Mouse (Mus musculus) testis, postnatal 14 days (tissue): ENCODE measurements around the gene Atp13a2.

Source experiments
- DNase-seq: peaks from one replicate; pipeline ENCODE4 v3.0.0; 2021; ENCODE audit warnings: low spot score

Atp13a2 gene

DNA sequence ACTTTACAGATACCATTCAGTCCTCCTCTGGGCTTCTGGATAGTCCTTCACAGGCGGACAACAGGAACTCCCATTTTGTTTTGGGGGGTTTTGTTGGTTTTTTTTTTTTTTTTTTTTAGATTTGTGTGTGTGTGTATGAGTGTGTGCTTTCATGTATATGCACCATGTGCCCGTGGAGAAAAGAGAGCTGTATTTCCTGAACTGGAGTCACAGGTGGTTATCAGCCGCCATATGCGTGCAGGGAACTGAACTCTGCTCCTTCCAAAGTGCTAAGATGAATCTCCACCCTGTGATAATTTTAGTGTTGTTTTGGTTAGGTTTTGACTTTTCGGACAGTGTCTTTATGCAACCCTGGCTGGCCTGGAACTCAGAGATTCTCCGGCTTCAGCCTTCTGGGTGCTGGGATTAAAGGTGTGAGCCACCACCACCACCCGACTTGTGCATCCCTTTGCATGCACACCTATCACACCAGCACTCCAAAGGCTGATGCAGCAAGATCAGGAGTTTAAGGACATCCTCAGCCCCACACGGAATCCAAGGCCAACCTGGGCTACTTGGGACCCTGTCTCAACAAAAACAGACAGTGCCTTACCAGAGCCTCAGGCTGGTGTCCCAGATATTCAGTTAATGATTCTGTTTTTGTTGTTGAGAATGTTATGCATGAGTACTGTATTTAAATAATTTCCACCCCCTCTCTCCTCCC lies 24.3 kb upstream of the Atp13a2 start:
- DNase-seq, result no peak

- DNase-seq, result peak; percentile 47
Measured at GRCm38 (mm10) chr4:140962950-140963349, 23.7 kb upstream of the Atp13a2 start.

DNA sequence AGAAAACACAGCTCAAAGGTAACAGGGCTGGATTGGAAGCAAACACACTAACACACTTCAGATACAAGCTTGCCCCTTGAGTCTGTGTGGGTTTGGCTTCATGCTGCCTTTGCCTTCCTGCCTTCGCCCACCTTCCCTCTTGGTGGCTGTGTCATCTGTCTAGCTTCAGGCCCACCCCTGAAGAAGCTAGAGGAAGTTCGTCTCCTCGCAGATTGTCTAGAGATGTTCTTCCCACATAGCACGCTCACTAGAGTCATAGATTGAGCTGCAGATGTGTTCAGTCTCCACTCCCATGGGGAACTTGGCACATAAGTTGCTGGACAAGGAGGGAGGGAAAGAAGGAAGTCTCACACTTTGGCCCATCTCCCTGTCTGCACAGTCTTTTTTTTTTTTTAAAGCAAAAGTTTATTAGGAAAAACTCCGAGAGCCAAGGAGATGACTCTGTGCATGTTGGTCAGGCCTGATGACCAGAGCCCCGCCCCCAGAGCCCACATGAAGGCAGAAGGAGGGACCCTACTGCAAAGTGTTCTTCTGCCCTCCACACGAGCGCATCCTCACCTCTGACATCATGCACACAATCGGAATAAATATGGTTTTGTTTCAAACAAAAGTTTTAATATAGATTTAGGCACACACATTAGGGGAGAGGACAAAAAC lies 22.6 kb upstream of the Atp13a2 start:
- no peak for DNase-seq

GRCm38 (mm10) chr4:140964620-140965019 lies 22.1 kb upstream of the Atp13a2 start:
- peak; percentile 57 for DNase-seq

DNA sequence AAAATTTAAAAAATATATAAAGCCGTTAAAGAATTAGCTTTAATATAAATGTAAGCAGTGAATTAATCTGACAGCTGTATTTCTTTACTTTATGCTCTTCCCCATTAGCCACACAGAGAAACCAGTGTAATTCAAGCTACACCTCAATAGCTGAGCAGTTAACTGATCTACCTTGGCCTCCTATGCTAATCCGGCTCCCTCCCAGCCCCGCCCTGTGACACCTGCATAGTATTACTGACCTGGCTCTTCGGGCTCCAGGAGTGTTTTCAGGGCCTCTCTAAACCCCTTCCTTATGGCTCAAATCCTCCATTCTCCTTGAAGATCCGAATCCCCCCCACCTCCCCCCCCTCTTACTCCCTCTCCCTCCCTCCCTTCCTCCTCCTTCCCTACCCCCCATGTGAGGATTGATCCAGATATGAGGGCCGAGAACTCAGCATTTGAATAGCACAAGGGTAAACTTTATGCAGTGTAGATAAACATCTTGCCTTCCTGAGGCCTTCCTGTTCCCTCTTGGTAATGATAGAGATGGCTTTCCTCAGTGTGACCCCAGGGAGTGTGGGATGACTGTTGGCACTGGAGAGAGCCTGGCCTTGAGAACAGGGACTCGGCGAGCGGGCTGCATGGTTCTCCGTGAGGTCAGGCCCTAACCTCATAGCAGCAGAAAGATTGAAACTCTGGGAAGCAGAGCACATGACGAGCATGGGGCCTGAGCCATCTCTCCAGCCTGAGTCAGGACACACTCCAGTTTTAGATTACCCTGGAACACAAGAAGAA lies 19.1 kb upstream of the Atp13a2 start:
- DNase-seq, result peak; percentile 62

DNA sequence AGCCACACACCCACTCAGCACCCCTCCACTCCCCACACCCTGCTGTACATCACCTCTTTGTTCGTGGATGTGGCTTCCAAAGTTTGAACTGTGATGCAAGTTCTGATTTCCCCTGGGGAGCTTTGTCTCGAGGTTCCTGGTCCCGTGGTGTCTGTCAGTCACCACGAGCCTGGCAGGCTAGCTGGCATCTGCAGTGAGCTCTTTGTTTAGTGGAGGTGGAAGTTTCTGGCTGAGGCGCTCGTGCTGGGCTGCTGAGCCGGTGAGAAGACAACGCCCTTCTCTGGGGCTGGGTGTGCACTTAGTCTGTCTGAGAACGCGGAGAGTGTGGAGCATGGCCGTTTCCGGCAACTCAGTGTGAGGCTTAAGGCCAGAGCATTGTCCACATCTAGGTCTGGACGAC lies 15.0 kb upstream of the Atp13a2 start:
- DNase-seq, result no peak

GRCm38 (mm10) chr4:140974408-140974807 lies 12.3 kb upstream of the Atp13a2 start:
- DNase-seq, result no peak

DNA sequence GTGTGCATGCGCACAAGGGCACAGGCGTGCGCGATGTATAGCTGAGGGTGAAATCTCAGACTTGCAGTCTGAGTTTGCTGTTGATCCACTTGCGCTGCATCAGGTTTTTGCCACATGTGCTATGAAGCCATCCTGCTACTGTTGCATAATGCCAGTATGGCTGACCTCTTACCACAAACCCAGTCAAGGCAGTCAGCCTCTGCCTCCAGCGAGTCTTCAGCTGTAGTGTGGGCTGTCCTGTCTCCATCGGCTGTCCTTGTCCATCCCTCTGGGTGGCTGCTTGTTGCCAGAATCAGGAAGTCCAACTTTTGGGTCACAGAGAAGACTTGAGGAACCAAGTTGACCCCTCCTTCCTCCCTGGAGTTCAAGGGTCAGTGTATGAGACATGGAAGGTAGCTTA lies 11.3 kb upstream of the Atp13a2 start:
- no peak for DNase-seq

GRCm38 (mm10) chr4:140977278-140977677 lies 9.4 kb upstream of the Atp13a2 start:
- DNase-seq, result no peak

GRCm38 (mm10) chr4:140977886-140978692 lies 8.6 kb upstream of the Atp13a2 start:
- DNase-seq, result no peak

DNA sequence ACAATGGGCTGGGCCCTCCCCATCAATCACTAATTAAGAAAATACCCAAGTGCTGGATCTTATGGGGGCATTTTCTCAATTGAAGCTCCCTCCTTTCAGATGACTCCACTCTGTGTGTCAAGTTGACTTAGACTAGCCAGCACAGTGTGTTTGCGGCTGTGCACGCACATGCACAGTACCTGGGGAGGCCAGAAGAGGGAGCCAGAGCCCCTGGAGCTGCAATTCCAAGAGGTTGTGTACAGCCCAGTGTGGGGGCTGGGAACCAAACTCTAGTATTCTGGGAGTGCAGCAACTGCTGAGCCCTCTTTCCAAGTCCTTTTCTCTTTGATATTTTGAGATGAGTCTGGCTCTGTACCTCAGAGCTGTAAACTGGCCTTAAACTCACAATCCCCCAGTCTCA lies 5.1 kb upstream of the Atp13a2 start:
- peak; percentile 46 for DNase-seq

DNA sequence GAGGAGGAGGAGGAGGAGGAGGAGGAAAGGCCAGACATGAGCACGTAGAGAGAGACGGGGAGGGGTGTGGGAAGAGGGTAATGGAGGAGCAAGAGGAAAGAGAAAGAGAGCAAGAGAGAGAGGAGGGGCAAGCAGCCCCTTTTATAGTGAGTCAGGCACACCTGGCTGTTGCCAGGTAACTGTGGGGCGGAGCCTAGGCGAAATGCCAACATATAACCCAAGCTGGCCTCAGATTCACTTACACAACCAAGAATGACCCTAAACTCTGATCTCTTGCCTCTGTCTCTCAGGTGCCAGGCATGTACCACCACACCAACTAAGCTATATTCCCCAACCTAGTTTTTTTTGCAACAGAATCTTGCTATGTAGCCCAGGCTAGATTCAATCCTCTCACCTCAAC lies 3.9 kb upstream of the Atp13a2 start:
- no peak for DNase-seq

- peak; percentile 31 for DNase-seq
Measured at GRCm38 (mm10) chr4:140983442-140983841, 3.2 kb upstream of the Atp13a2 start.

- DNase-seq, result no peak
Measured at GRCm38 (mm10) chr4:140984544-140984943, 2.1 kb upstream of the Atp13a2 start.

DNA sequence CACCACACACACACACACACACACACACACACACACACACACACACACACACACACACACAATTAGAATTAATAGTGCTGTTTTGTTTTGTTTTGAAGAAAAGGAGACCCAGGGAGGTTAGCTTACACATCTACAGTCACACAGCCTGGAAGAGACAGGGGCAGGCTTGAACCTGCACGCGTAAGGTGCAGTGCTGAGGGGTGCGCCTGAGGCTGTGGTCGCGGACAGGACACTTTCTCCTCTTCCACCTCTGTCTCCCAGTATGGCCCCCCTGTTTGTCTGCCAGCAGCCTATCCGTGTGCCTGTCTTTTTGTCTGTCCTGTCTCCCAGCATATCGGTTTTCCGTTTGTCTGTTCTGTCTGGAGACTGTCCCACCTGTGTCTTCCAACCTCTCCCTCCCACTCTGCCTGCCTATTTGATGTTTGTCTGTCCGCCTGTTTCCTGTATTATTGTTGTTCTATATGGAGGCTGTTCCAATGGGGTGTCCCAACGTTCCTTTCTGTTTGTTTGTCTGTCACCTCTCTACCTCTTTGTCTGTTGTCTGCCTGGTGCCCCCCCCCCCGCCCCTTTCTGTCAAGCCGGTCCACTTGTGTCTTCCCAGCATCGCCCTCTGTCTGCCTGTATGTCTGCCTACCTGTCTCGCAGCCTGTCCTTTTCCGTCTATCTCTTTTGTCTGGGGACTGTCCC lies 506 bp upstream of the Atp13a2 start:
- no peak for DNase-seq

GRCm38 (mm10) chr4:140987476-140987875 lies 803 bp downstream of the Atp13a2 start:
- DNase-seq, result no peak

DNA sequence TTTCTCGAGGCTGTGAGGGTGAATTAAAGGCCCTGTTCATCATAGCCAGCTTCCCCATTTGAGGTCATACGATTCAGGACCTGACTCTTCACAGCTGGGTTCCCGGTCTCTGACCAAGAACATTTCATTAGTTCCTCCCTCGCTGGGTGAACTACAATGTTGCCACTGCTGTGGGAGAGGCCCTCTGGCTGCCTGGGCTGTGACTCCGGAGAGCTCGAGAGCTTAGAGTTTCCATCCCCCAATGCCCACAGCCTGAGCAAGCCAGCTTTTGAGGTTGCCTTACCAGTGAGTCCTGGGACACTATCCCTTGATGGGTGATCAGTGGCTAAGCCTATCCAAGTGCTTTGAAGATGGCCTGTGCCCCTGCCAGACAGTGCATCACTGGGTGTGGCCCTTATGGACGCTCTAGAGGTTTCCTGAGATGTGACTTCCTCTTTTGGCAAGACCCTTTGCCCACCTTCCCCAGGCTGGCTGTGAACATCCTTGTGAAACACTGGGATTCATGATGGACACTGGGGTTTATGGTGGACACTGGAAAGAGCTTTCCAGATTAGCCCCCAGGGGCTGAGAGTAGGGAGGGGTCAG lies 2.1 kb downstream of the Atp13a2 start:
- peak; percentile 85 for DNase-seq

GRCm38 (mm10) chr4:140989447-140989846 lies 2.8 kb downstream of the Atp13a2 start:
- no peak for DNase-seq

- DNase-seq, result no peak
Measured at GRCm38 (mm10) chr4:140992215-140992614, 5.5 kb downstream of the Atp13a2 start.

DNA sequence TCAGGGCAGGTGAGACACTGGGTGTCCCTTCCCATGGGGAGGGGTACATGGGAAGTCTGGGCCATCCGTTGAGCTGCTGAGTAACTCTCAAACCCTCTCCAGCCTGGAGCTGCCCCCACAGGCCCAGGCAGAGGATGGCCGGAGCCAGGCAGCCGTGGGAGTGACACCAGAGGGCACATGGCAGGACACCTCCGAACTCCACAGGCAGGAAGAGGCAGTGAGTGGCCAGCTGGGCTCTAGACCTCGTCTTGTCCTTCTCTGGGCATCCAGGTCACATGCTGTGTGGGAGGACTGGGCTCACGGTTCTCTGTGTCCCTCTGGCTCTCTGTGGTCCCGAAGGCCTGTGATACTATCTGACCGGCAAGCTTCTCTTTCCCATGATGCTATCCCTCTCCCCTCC lies 7.2 kb downstream of the Atp13a2 start:
- peak; percentile 83 for DNase-seq

GRCm38 (mm10) chr4:140995811-140996210 lies 9.1 kb downstream of the Atp13a2 start:
- DNase-seq, result peak; percentile 67
